Comparison of ENCODE assay signal across 8 mouse cellular contexts in genomic region chr11:84067720-84068190, GRCm38 (mm10). TPM values are rescaled to one million over a fixed set of nuclear protein-coding genes. Genes with fewer than 3 reads are reported as not detected.
A peak's percentile ranks its signal among the peaks of the same experiment; 100 is the strongest.
DNase-seq lines count a peak whose midpoint lies in the region; ATAC-seq lines count a peak whose summit lies in the region.

No protein-coding gene starts in this region.

- DNase-seq in cerebellum, adult 9-10 months: peak; percentile 56
- DNase-seq in cerebellum, postnatal 25 days: no peak
- DNase-seq in thymus, postnatal 4 days: peak; percentile 65
- no peak for DNase-seq in thymus, postnatal 14 days
- DNase-seq in hindbrain, embryonic 14.5 days (ENCODE audit: low spot score): peak; percentile 47
- no peak for DNase-seq in midbrain, embryonic 10.5 days (ENCODE audit: low spot score)
- DNase-seq in adrenal gland, adult 2 months: no peak
- no peak for DNase-seq in frontal cortex, adult 2 months (ENCODE audit: extremely low spot score in 1 of 2, low spot score in 1 of 2)

- ATAC-seq in hindbrain, embryonic 14.5 days (ENCODE audit: low FRiP score): peak; percentile 27; the same call in 1 of the 2 replicates

- H3K27me3 ChIP-seq in hindbrain, embryonic 14.5 days (ENCODE audit: control insufficient read depth, insufficient read depth, low read length): peaks cover 32% of the 10 kb centered on the region
- H3K27me3 ChIP-seq in midbrain, embryonic 10.5 days (ENCODE audit: low read depth, poor library complexity, severe bottlenecking): peaks cover 64% of the 10 kb centered on the region

- H3K9ac ChIP-seq in hindbrain, embryonic 14.5 days: peak overlapping the region; percentile 62

- no peak overlapping the region for H3K27ac ChIP-seq in hindbrain, embryonic 14.5 days
- H3K27ac ChIP-seq in midbrain, embryonic 10.5 days (replicated peaks): peak overlapping the region; percentile 85

- peak overlapping the region; percentile 63 for H3K4me3 ChIP-seq in hindbrain, embryonic 14.5 days (replicated peaks; ENCODE audit: low read length)
- peak overlapping the region; percentile 77 for H3K4me3 ChIP-seq in midbrain, embryonic 10.5 days

- no peaks in the 10 kb centered on the region for H3K9me3 ChIP-seq in hindbrain, embryonic 14.5 days (ENCODE audit: control insufficient read depth, low read length)
- H3K9me3 ChIP-seq in midbrain, embryonic 10.5 days (replicated peaks): no peaks in the 10 kb centered on the region

- H3K4me2 ChIP-seq in hindbrain, embryonic 14.5 days (replicated peaks): peak overlapping the region; percentile 85

- peaks cover 10% of the 10 kb centered on the region; the same call in 1 of the 2 replicates for H3K4me1 ChIP-seq in hindbrain, embryonic 14.5 days (replicated peaks; ENCODE audit: control insufficient read depth, insufficient read depth, low read length)
- peaks cover 39% of the 10 kb centered on the region for H3K4me1 ChIP-seq in midbrain, embryonic 10.5 days

- WGBS in hindbrain, embryonic 14.5 days: 2% methylated on average over 21 of the region's 21 CpGs
- 4% methylated on average over 21 of the region's 21 CpGs for WGBS in midbrain, embryonic 10.5 days

- H3K36me3 ChIP-seq in hindbrain, embryonic 14.5 days (replicated peaks; ENCODE audit: control insufficient read depth, insufficient read depth): no peaks in the 10 kb centered on the region
- no peaks in the 10 kb centered on the region for H3K36me3 ChIP-seq in midbrain, embryonic 10.5 days

RNA-seq across cellular contexts. Expression of gene Dusp14, which starts 1.3 kb away (rescaled TPM):
- polyA plus RNA-seq in hindbrain, embryonic 14.5 days (2014; fragmentation: Nextera tagmentation; extraction: Ambion mirVana): 11.3 and 13.7 TPM in 2 replicates
- polyA plus RNA-seq in midbrain, embryonic 10.5 days (2016; fragmentation: Nextera tagmentation; extraction: Ambion mirVana): 10.3 and 10.8 TPM in 2 replicates
- 10 to 100 TPM in 1 of 2 experiments, 1 to 10 TPM in 1; 8.0 to 17.8 TPM for total RNA-seq in adrenal gland, adult 2 months (2021)
- 13.4 and 16.7 TPM in 2 replicates for polyA plus RNA-seq in adrenal gland, adult 2 months (2012; rRNA removed)
- polyA plus RNA-seq in frontal cortex, adult 2 months (2012; rRNA removed): 98.1 and 121 TPM in 2 replicates

Comparison
In these comparisons a context has a peak if more than half of its experiments do, and no peak if none do; other contexts are left out.
1. DNase-seq: peak in cerebellum, adult 9-10 months (single experiment), thymus, postnatal 4 days (single experiment) and hindbrain, embryonic 14.5 days (single experiment); none in cerebellum, postnatal 25 days (0 of 2), thymus, postnatal 14 days (single experiment), midbrain, embryonic 10.5 days (single experiment), adrenal gland, adult 2 months (single experiment) and frontal cortex, adult 2 months (0 of 2).